Mouse (Mus musculus): Measurements from ENCODE around the gene Etaa1. TPM values are rescaled to one million over a fixed set of nuclear protein-coding genes. Genes with fewer than 3 reads are reported as not detected.

Gene Etaa1
- total and polyA plus RNA-seq, 3 experiments, result 7.7 to 13.8 TPM; not detected in 1

DNA sequence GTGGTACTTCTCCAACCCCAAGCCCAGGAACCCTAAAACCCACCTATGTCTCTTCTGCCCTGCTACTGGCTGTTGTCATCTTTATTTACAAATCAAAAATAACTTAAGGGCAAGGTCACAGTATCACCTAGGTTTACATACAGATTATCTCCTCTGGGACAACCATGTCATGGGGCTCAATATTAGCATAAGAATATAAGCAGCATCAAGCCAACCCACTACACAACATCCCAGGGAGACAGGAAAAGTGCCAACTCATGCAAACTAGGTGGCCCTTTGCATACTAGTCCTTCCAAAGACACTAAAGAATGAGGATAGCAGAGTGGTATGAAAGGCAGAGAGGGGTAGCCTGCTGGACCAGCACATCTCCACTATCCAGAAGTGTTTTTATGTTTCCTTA is 15.7 kb downstream of the Etaa1 start:
- no peak overlapping the region for H3K4me3 ChIP-seq (ENCODE audit: control insufficient read depth in 1 of 2, insufficient read depth in 1 of 2, low read depth in 2 of 2, low read length in 2 of 2)
- no peaks in the 10 kb centered on the region for H3K9me3 ChIP-seq (replicated peaks; ENCODE audit: insufficient read depth, low read length)
- H3K36me3 ChIP-seq (ENCODE audit: control insufficient read depth in 1 of 2, insufficient read depth in 2 of 2, low read length in 2 of 2), result peaks cover 5 to 24% of the 10 kb centered on the region in 2 experiments
- H3K27me3 ChIP-seq (ENCODE audit: control insufficient read depth in 1 of 2, insufficient read depth in 2 of 2, low read length in 2 of 2), result no peaks in the 10 kb centered on the region
- no peak for DNase-seq (ENCODE audit: low read depth, low spot score)
- no peak overlapping the region for H3K9ac ChIP-seq (ENCODE audit: control insufficient read depth, low read depth, low read length, poor library complexity, severe bottlenecking)
- no peak overlapping the region for H3K27ac ChIP-seq (ENCODE audit: control insufficient read depth, low read depth, low read length)
- no peak for TF ChIP-seq HCFC1 (IDR thresholded peaks at IDR 0.05; ENCODE audit: low read depth, low read length)
- TF ChIP-seq POLR2A (IDR thresholded peaks at IDR 0.05; ENCODE audit: control insufficient read depth in 1 of 2, insufficient read depth in 1 of 2, low read depth in 1 of 2, low read length in 2 of 2, poor library complexity in 1 of 2), result no peak
- no peak for TF ChIP-seq MXI1 (IDR thresholded peaks at IDR 0.05; ENCODE audit: low read depth, low read length)
- TF ChIP-seq BHLHE40 (IDR thresholded peaks at IDR 0.05; ENCODE audit: borderline replicate concordance, low read depth, low read length), result no peak
- TF ChIP-seq KAT2A (conservative IDR thresholded peaks at IDR 0.05; ENCODE audit: low read depth, low read length), result no peak
- TF ChIP-seq ZNF384 (IDR thresholded peaks at IDR 0.05; ENCODE audit: low read depth, low read length), result no peak
- TF ChIP-seq JUND (IDR thresholded peaks at IDR 0.05; ENCODE audit: low read depth, low read length), result no peak
- no peak for TF ChIP-seq RCOR1 (IDR thresholded peaks at IDR 0.05; ENCODE audit: low read depth, low read length)
- TF ChIP-seq NELFE (IDR thresholded peaks at IDR 0.05; ENCODE audit: low read depth, low read length), result no peak
- no peak for TF ChIP-seq ZMIZ1 (IDR thresholded peaks at IDR 0.05; ENCODE audit: low read depth, low read length)
- no peak for TF ChIP-seq POLR2AphosphoS5 (IDR thresholded peaks at IDR 0.05; ENCODE audit: borderline replicate concordance, low read depth, low read length)
- no peak for TF ChIP-seq MYC (IDR thresholded peaks at IDR 0.05; ENCODE audit: low read depth, low read length)
- TF ChIP-seq E2F4 (IDR thresholded peaks at IDR 0.05; ENCODE audit: borderline replicate concordance, low read depth, low read length), result no peak
- H3K4me1 ChIP-seq (ENCODE audit: control insufficient read depth in 1 of 2, insufficient read depth in 2 of 2, low read length in 2 of 2), result no peaks in the 10 kb centered on the region
- peaks cover 2% of the 10 kb centered on the region; the same call in 1 of the 2 replicates for H3K79me2 ChIP-seq (ENCODE audit: control insufficient read depth, insufficient read depth, low read length, poor library complexity)

GRCm38 (mm10) chr11:17917905-17918304 is 35.8 kb downstream of the Etaa1 start:
- Histone ChIP-seq H3K79me2 (ENCODE audit: control insufficient read depth, insufficient read depth, low read length, poor library complexity) (no peaks in the 10 kb centered on the region), H3K4me3 (ENCODE audit: control insufficient read depth in 1 of 2, insufficient read depth in 1 of 2, low read depth in 2 of 2, low read length in 2 of 2) (no peak overlapping the region), H3K27ac (ENCODE audit: control insufficient read depth, low read depth, low read length) (no peak overlapping the region), H3K4me1 (ENCODE audit: control insufficient read depth in 1 of 2, insufficient read depth in 2 of 2, low read length in 2 of 2) (no peaks in the 10 kb centered on the region), H3K27me3 (ENCODE audit: control insufficient read depth in 1 of 2, insufficient read depth in 2 of 2, low read length in 2 of 2) (no peaks in the 10 kb centered on the region), H3K36me3 (ENCODE audit: control insufficient read depth in 1 of 2, insufficient read depth in 2 of 2, low read length in 2 of 2) (no peaks in the 10 kb centered on the region), H3K9ac (ENCODE audit: control insufficient read depth, low read depth, low read length, poor library complexity, severe bottlenecking) (no peak overlapping the region), H3K9me3 (replicated peaks; ENCODE audit: insufficient read depth, low read length) (no peaks in the 10 kb centered on the region)
- no peak for TF ChIP-seq USF1 (IDR thresholded peaks at IDR 0.05; ENCODE audit: low read depth, low read length)
- DNase-seq (ENCODE audit: low read depth, low spot score), result no peak

DNA sequence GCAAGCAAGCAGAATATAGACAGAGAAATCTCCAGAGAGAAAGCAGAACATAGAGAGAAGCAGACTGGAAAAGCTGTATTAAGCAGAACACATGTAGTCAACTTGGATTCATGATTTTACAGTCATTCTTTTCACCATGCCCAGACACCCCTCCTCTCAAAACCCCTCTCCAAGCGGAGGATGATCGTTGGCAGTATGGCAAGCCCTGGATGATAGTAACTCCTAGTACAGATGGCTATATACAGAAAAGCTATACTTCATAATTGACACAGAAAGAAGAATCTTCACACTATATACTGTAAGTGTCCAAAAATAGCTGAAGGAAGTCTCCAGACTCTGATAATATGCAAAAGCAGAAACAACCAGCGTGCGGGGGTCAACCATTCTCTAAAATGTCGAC is 36.6 kb downstream of the Etaa1 start:
- H3K36me3 ChIP-seq (ENCODE audit: control insufficient read depth in 1 of 2, insufficient read depth in 2 of 2, low read length in 2 of 2), result no peaks in the 10 kb centered on the region
- DNase-seq (ENCODE audit: low read depth, low spot score), result no peak
- no peaks in the 10 kb centered on the region for H3K9me3 ChIP-seq (replicated peaks; ENCODE audit: insufficient read depth, low read length)
- H3K4me3 ChIP-seq (ENCODE audit: control insufficient read depth in 1 of 2, insufficient read depth in 1 of 2, low read depth in 2 of 2, low read length in 2 of 2), result no peak overlapping the region
- TF ChIP-seq HCFC1 (IDR thresholded peaks at IDR 0.05; ENCODE audit: low read depth, low read length), result no peak
- TF ChIP-seq TBP (IDR thresholded peaks at IDR 0.05; ENCODE audit: low read depth, low read length), result no peak
- TF ChIP-seq UBTF (IDR thresholded peaks at IDR 0.05; ENCODE audit: borderline replicate concordance, insufficient read depth, low read depth, low read length), result no peak
- TF ChIP-seq MAFK (IDR thresholded peaks at IDR 0.05; ENCODE audit: borderline replicate concordance, low read depth, low read length), result no peak
- no peak for TF ChIP-seq USF2 (IDR thresholded peaks at IDR 0.05; ENCODE audit: borderline replicate concordance in 1 of 2, insufficient read depth in 1 of 2, low read depth in 1 of 2, low read length in 2 of 2)
- no peak overlapping the region for H3K9ac ChIP-seq (ENCODE audit: control insufficient read depth, low read depth, low read length, poor library complexity, severe bottlenecking)
- no peaks in the 10 kb centered on the region for H3K79me2 ChIP-seq (ENCODE audit: control insufficient read depth, insufficient read depth, low read length, poor library complexity)
- no peaks in the 10 kb centered on the region for H3K27me3 ChIP-seq (ENCODE audit: control insufficient read depth in 1 of 2, insufficient read depth in 2 of 2, low read length in 2 of 2)
- no peak overlapping the region for H3K27ac ChIP-seq (ENCODE audit: control insufficient read depth, low read depth, low read length)
- no peaks in the 10 kb centered on the region for H3K4me1 ChIP-seq (ENCODE audit: control insufficient read depth in 1 of 2, insufficient read depth in 2 of 2, low read length in 2 of 2)

Data from MEL (cell line).